Mouse (Mus musculus) E14TG2a.4 (cell line): ENCODE data around the gene Olfr968.
A peak's percentile ranks its signal among the peaks of the same experiment; 100 is the strongest.

Experiments used
- H3K27me3 ChIP-seq: 2 replicates; pipeline ENCODE4 v1.6.1; 2014; ENCODE audit warnings: low read length, control low read depth; ENCODE audit not compliant: insufficient read depth
- H3K36me3 ChIP-seq: 2 replicates; pipeline ENCODE4 v1.6.1; 2014; ENCODE audit warnings: low read length, control low read depth; ENCODE audit not compliant: insufficient read depth
- H3K4me1 ChIP-seq: replicated peaks from 2 replicates; pipeline ENCODE4 v1.6.1; 2014; ENCODE audit warnings: low read depth, low read length, control low read depth
- H3K4me3 ChIP-seq: replicated peaks from 2 replicates; pipeline ENCODE4 v1.5.1; 2014; ENCODE audit warnings: mild to moderate bottlenecking, low read length
- H3K9me3 ChIP-seq: 2 replicates; pipeline ENCODE4 v1.6.1; 2014; ENCODE audit warnings: low read length, control low read depth
- CTCF ChIP-seq: conservative IDR thresholded peaks from 2 replicates; pipeline ENCODE4 v1.5.1; 2014; ENCODE audit warnings: low read length
- NANOG ChIP-seq: IDR thresholded peaks from 2 replicates; pipeline ENCODE4 v1.6.1; 2014; ENCODE audit warnings: borderline replicate concordance, low read length, mixed read lengths
- POU5F1 ChIP-seq: IDR thresholded peaks from 2 replicates; pipeline ENCODE4 v1.6.1; 2014; ENCODE audit warnings: low read length, borderline replicate concordance

Gene Olfr968

DNA sequence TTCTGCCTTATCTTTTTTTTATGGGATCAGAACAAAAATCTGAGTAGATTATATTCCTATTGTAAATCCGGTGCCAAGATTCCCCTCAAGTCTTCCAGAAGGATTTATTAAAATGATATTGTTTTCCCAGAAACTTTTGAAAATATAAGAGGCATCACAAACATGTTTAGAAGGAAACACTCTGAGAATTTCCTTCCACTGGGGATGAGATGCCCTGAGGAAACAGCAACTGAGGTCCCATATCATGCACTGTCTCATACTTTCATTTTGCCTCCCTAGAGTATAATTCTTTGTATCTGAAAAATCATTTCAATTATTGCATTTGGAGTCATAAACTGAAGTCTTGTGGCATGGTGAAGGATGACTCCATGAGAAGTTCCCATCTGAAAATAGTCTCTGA, at the start of gene Olfr968:
TSS of gene Olfr968 (minus strand) at position 101 of the 400 bp plus-strand sequence.
- Histone ChIP-seq H3K9me3 (no peaks in the 10 kb centered on the region), H3K36me3 (no peaks in the 10 kb centered on the region), H3K27me3 (no peaks in the 10 kb centered on the region), H3K4me1 (no peaks in the 10 kb centered on the region), H3K4me3 (no peak within 1 kb of the TSS)
- TF ChIP-seq CTCF = no peak
- no peak for TF ChIP-seq NANOG
- no peak for TF ChIP-seq POU5F1

DNA sequence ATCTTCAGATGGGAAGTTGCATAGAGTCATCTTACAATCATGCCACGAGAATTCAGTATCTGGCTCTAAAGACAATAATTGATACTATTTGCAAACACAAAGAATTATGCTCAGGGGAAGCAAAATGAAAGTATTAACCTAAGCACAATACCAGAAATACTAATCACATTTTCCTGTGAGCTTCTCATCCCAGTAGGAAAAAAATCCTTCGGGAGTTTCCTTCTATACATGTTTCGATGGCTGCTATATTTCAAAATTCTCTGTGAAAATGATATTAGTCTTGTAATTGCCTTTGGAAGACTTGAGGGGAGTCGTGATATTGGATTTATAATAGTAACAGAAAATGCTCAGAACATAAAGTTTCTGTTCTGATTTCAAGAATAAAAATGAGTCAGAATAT, 25.5 kb upstream of the Olfr968 start, which contains the start of gene Olfr970:
TSS of gene Olfr970 (plus strand) at position 301 of the 400 bp plus-strand sequence.
- Histone ChIP-seq H3K36me3 (no peaks in the 10 kb centered on the region), H3K4me1 (no peaks in the 10 kb centered on the region), H3K9me3 (no peaks in the 10 kb centered on the region), H3K27me3 (no peaks in the 10 kb centered on the region), H3K4me3 (no peak within 1 kb of the TSS)
- TF ChIP-seq POU5F1 (no peak), CTCF (no peak), NANOG (no peak)

DNA sequence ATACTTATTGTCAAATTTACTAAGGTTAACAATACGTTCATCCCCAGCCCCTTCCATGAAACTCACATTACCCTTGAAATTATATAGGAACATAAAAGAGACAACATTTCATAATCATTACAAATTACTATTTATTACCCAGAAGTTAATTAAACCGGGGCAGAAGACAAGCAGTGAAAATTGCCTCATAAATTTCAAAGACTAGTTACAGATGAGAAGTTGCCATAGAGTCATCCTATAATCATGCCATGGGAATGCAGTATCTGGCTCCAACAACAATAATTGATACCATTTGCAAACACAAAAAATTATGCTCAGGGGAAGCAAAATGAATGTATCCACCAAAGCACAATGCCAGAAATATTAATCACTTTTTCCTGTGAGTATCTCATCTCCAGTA, 7.5 kb upstream of the Olfr968 start, which contains the start of gene Olfr969:
TSS of gene Olfr969 (plus strand) at position 388 of the 400 bp plus-strand sequence.
- Histone ChIP-seq H3K9me3 (no peaks in the 10 kb centered on the region), H3K4me1 (no peaks in the 10 kb centered on the region), H3K27me3 (no peaks in the 10 kb centered on the region), H3K4me3 (no peak within 1 kb of the TSS), H3K36me3 (no peaks in the 10 kb centered on the region)
- no peak for TF ChIP-seq NANOG
- no peak for TF ChIP-seq CTCF
- no peak for TF ChIP-seq POU5F1

GRCm38 (mm10) chr9:39746428-39746827, 36.6 kb downstream of the Olfr968 start:
- no peaks in the 10 kb centered on the region for H3K27me3 ChIP-seq
- TF ChIP-seq CTCF (no peak), POU5F1 (no peak), NANOG (no peak)
- peaks cover 8% of the 10 kb centered on the region; the same call in 1 of the 2 replicates for H3K9me3 ChIP-seq
- H3K4me1 ChIP-seq = no peaks in the 10 kb centered on the region
- H3K4me3 ChIP-seq = no peak overlapping the region
- no peaks in the 10 kb centered on the region for H3K36me3 ChIP-seq

GRCm38 (mm10) chr9:39745949-39746348, 37.1 kb downstream of the Olfr968 start, which contains the start of gene Olfr967:
TSS of gene Olfr967 (plus strand) at chr9:39746249.
- TF ChIP-seq POU5F1 (no peak), CTCF (no peak), NANOG (no peak)
- H3K9me3 ChIP-seq = peaks cover 8% of the 10 kb centered on the region; the same call in 1 of the 2 replicates
- H3K4me3 ChIP-seq = no peak within 1 kb of the TSS
- H3K27me3 ChIP-seq = no peaks in the 10 kb centered on the region
- no peaks in the 10 kb centered on the region for H3K4me1 ChIP-seq
- no peaks in the 10 kb centered on the region for H3K36me3 ChIP-seq

DNA sequence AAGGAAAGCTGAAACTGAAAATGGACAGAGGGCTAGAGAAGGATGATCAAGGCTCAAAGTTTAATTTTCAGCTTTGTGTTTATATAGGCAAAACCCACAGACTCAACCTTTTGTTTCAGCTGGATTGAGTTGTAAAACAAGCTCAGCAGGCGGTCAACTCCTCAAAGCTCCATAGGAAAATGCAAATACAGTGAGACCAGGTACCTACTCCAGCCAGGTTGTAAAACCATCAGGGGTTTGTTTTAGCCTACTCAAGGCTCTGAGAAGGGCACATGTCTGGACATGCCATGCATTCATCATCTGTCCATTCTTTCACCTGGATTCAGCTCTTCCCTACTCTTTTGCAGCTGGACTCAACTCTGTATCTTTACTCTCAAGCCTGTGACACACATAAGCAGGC, 42.3 kb downstream of the Olfr968 start:
- Histone ChIP-seq H3K27me3 (no peaks in the 10 kb centered on the region), H3K36me3 (no peaks in the 10 kb centered on the region), H3K9me3 (peaks cover 19% of the 10 kb centered on the region; the same call in 1 of the 2 replicates), H3K4me3 (no peak overlapping the region), H3K4me1 (peaks cover 6% of the 10 kb centered on the region; the same call in 1 of the 2 replicates)
- TF ChIP-seq POU5F1 (no peak), CTCF (no peak), NANOG (0 out of 2 replicates have a peak, but pooled peaks have one; percentile 4)

DNA sequence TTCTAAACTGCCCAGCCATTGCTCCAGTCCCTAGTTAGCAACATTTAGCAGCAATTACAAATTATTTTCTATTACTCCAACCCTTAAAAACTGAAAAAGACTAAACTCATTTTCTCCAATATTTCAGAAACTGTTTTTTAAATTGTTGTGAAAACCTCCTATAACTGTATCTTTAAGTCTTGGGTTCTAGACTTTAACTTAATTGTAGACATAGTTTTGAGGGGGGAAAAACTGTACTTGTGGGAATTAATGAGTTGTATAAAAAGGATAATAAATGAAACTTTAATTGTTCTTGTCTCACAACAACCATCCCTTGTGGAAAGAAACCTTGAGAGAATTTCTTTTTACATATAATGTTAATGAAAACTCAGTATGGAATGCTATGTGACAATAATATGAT, 52.4 kb downstream of the Olfr968 start, which contains the start of gene Olfr150:
TSS of gene Olfr150 (plus strand) at position 301 of the 400 bp plus-strand sequence.
- no peaks in the 10 kb centered on the region for H3K4me1 ChIP-seq
- no peaks in the 10 kb centered on the region for H3K9me3 ChIP-seq
- no peak within 1 kb of the TSS for H3K4me3 ChIP-seq
- TF ChIP-seq NANOG = no peak
- no peak for TF ChIP-seq CTCF
- no peak for TF ChIP-seq POU5F1
- no peaks in the 10 kb centered on the region for H3K36me3 ChIP-seq
- H3K27me3 ChIP-seq = no peaks in the 10 kb centered on the region
